ENCODE assay signal across 32 mouse cellular contexts in genomic region chr12:35025916-35026432, GRCm38 (mm10). TPM values are rescaled to one million over a fixed set of nuclear protein-coding genes. Genes with fewer than 3 reads are reported as not detected.
DNase-seq lines count a peak whose midpoint lies in the region; ATAC-seq and TF ChIP-seq lines count a peak whose summit lies in the region.
"Had no signal": no experiment of that assay in that cellular context is flagged by ENCODE, and none has a peak within 500 bp of the region (broad histone marks: within the 10 kb centered on the region; RNA-seq: fewer than 3 reads in every experiment).

No protein-coding gene starts in this region.

- H3K27ac ChIP-seq in MEL (ENCODE audit: control insufficient read depth, low read depth, low read length), result no peak overlapping the region
- peak overlapping the region; percentile 40; the same call in 1 of the 2 replicates for H3K27ac ChIP-seq in intestine, embryonic 16.5 days (ENCODE audit: low read length)
- H3K27ac ChIP-seq: embryonic facial prominence, embryonic 12.5 days; forebrain, embryonic 13.5 days; hindbrain, embryonic 10.5 days; limb, embryonic 10.5 days; liver, embryonic 15.5 days; midbrain, embryonic 12.5 days; neural tube, embryonic 12.5 days; stomach, embryonic 15.5 days had no signal

- no peaks in the 10 kb centered on the region; a peak in 1 of 4 replicates for H3K27me3 ChIP-seq in MEL (ENCODE audit: control insufficient read depth in 1 of 2, insufficient read depth in 2 of 2, low read length in 2 of 2)
- H3K27me3 ChIP-seq in intestine, embryonic 16.5 days (replicated peaks; ENCODE audit: control insufficient read depth, insufficient read depth, low read length), result no peaks in the 10 kb centered on the region
- H3K27me3 ChIP-seq: embryonic facial prominence, embryonic 12.5 days; forebrain, embryonic 13.5 days; liver, embryonic 15.5 days; midbrain, embryonic 12.5 days; neural tube, embryonic 12.5 days; stomach, embryonic 15.5 days had no signal

- TF ChIP-seq RAD21 in MEL (IDR thresholded peaks at IDR 0.05; ENCODE audit: low read depth, low read length), result no peak

- H3K9me3 ChIP-seq in MEL (replicated peaks; ENCODE audit: insufficient read depth, low read length), result no peaks in the 10 kb centered on the region
- H3K9me3 ChIP-seq in intestine, embryonic 16.5 days (ENCODE audit: control insufficient read depth, low read length), result no peaks in the 10 kb centered on the region
- H3K9me3 ChIP-seq: embryonic facial prominence, embryonic 12.5 days; forebrain, embryonic 13.5 days; hindbrain, embryonic 10.5 days; limb, embryonic 10.5 days; liver, embryonic 15.5 days; midbrain, embryonic 12.5 days; neural tube, embryonic 12.5 days; stomach, embryonic 15.5 days had no signal

- H3K79me2 ChIP-seq in MEL (ENCODE audit: control insufficient read depth, insufficient read depth, low read length, poor library complexity), result no peaks in the 10 kb centered on the region

- TF ChIP-seq CTCF in lung, adult 2 months (IDR thresholded peaks at IDR 0.05; ENCODE audit: insufficient read depth, low read length), result no peak
- no peak for TF ChIP-seq CTCF in MEL (IDR thresholded peaks at IDR 0.05 in 2 of 3, conservative IDR thresholded peaks at IDR 0.05 in 1 of 3; ENCODE audit: control insufficient read depth in 1 of 3, insufficient read depth in 1 of 3, low read depth in 2 of 3, low read length in 3 of 3, poor library complexity in 1 of 3, severe bottlenecking in 1 of 3)

- DNase-seq in lung, postnatal 25 days (ENCODE audit: low spot score), result peak; percentile 12
- DNase-seq in lung, adult 2 months, result no peak
- DNase-seq in MEL (ENCODE audit: low read depth, low spot score), result peak; percentile 58
- DNase-seq in T-cell, adult 2 months (ENCODE audit: low spot score), result no peak
- no peak for DNase-seq in thymus, postnatal 10 days (ENCODE audit: low spot score in 2 of 2)
- DNase-seq: adrenal gland, postnatal 25 days; cerebellum, adult 9-11 months; kidney, adult 11 months; kidney, postnatal 10 days; liver; right cerebral cortex, postnatal 4 days; thymus, postnatal 4 days had no signal

- ATAC-seq in intestine, embryonic 16.5 days, result peak; percentile 92
- peak; percentile 99 for ATAC-seq in monocyte, adult 5-6 weeks (replicated peaks; ENCODE audit: insufficient number of reproducible peaks, low FRiP score, low TSS enrichment, poor library complexity, severe bottlenecking)
- no peak for ATAC-seq in megakaryocyte-erythroid progenitor cell, adult 5-6 weeks (replicated peaks; ENCODE audit: low FRiP score, low TSS enrichment, poor library complexity, severe bottlenecking)
- ATAC-seq: forebrain, embryonic 13.5 days; hindbrain, embryonic 16.5 days had no signal

- peak overlapping the region; percentile 46 for H3K9ac ChIP-seq in MEL (ENCODE audit: control insufficient read depth, low read depth, low read length, poor library complexity, severe bottlenecking)
- no peak overlapping the region for H3K9ac ChIP-seq in intestine, embryonic 16.5 days (ENCODE audit: low read depth, low read length)
- H3K9ac ChIP-seq: embryonic facial prominence, embryonic 12.5 days; forebrain, embryonic 13.5 days; liver, embryonic 15.5 days; midbrain, embryonic 12.5 days; neural tube, embryonic 12.5 days; stomach, embryonic 15.5 days had no signal

- H3K4me2 ChIP-seq in intestine, embryonic 16.5 days (ENCODE audit: low read depth, low read length), result no peak overlapping the region
- H3K4me2 ChIP-seq: embryonic facial prominence, embryonic 12.5 days; forebrain, embryonic 13.5 days; heart, embryonic 11.5 days; liver, embryonic 15.5 days; midbrain, embryonic 12.5 days; neural tube, embryonic 12.5 days; stomach, embryonic 15.5 days had no signal

- WGBS in lung, adult 2 months, result 66% methylated on average over 4 of the region's 4 CpGs
- 54% methylated on average over 4 of the region's 4 CpGs for whole genome bisulfite sequencing in intestine, embryonic 16.5 days

- peaks cover 0 to 2% of the 10 kb centered on the region in 2 experiments; a peak in 2 of 4 replicates for H3K36me3 ChIP-seq in MEL (ENCODE audit: control insufficient read depth in 1 of 2, insufficient read depth in 2 of 2, low read length in 2 of 2)
- no peaks in the 10 kb centered on the region for H3K36me3 ChIP-seq in intestine, embryonic 16.5 days (ENCODE audit: control insufficient read depth, insufficient read depth, low read length)
- H3K36me3 ChIP-seq: embryonic facial prominence, embryonic 12.5 days; hindbrain, embryonic 10.5 days; limb, embryonic 10.5 days; liver, embryonic 15.5 days; midbrain, embryonic 12.5 days; neural tube, embryonic 12.5 days; stomach, embryonic 15.5 days had no signal

- H3K4me3 ChIP-seq in lung, adult 2 months (replicated peaks; ENCODE audit: extremely low read depth, low read depth, low read length), result no peak overlapping the region
- peak overlapping the region in 1 of 2 experiments; percentile 0; a peak in 1 of 4 replicates for H3K4me3 ChIP-seq in MEL (ENCODE audit: control insufficient read depth in 1 of 2, insufficient read depth in 1 of 2, low read depth in 2 of 2, low read length in 2 of 2)
- no peak overlapping the region for H3K4me3 ChIP-seq in intestine, embryonic 16.5 days (ENCODE audit: low read length)
- H3K4me3 ChIP-seq: embryonic facial prominence, embryonic 12.5 days; erythroblast, embryonic 14.5 days; forebrain, embryonic 13.5 days; hindbrain, embryonic 10.5 days; limb, embryonic 10.5 days; liver, embryonic 15.5 days; midbrain, embryonic 12.5 days; neural tube, embryonic 12.5 days; stomach, embryonic 15.5 days had no signal

- TF ChIP-seq POLR2A in lung, adult 2 months (IDR thresholded peaks at IDR 0.05; ENCODE audit: borderline replicate concordance, extremely low read depth, low read depth, low read length), result no peak
- no peak for TF ChIP-seq POLR2A in MEL (IDR thresholded peaks at IDR 0.05; ENCODE audit: control insufficient read depth in 1 of 2, insufficient read depth in 1 of 2, low read depth in 1 of 2, low read length in 2 of 2, poor library complexity in 1 of 2)

- H3K4me1 ChIP-seq in lung, adult 2 months (ENCODE audit: control insufficient read depth, insufficient read depth, low read length), result peaks cover 6% of the 10 kb centered on the region
- H3K4me1 ChIP-seq in MEL (ENCODE audit: control insufficient read depth in 1 of 2, insufficient read depth in 2 of 2, low read length in 2 of 2), result 0 out of 4 replicates have a peak, but pooled peaks cover 0 to 2% of the 10 kb centered on the region in 2 experiments
- H3K4me1 ChIP-seq in intestine, embryonic 16.5 days (ENCODE audit: control insufficient read depth, insufficient read depth, low read length), result no peaks in the 10 kb centered on the region; the same call in 1 of the 2 replicates
- H3K4me1 ChIP-seq: embryonic facial prominence, embryonic 12.5 days; forebrain, embryonic 13.5 days; hindbrain, embryonic 10.5 days; limb, embryonic 10.5 days; liver, embryonic 15.5 days; midbrain, embryonic 12.5 days; neural tube, embryonic 12.5 days; stomach, embryonic 15.5 days had no signal

- TF ChIP-seq EP300 in MEL (IDR thresholded peaks at IDR 0.05; ENCODE audit: low read depth in 1 of 2, low read length in 2 of 2), result no peak

TF ChIP-seq in MEL, 35 proteins besides CTCF, POLR2A, EP300 and RAD21:
- no peak for TF ChIP-seq BHLHE40 (IDR thresholded peaks at IDR 0.05; ENCODE audit: borderline replicate concordance, low read depth, low read length)
- TF ChIP-seq HCFC1 (IDR thresholded peaks at IDR 0.05; ENCODE audit: low read depth, low read length), result no peak
- TF ChIP-seq CHD2 (IDR thresholded peaks at IDR 0.05; ENCODE audit: low read length), result no peak
- TF ChIP-seq MEF2A (IDR thresholded peaks at IDR 0.05; ENCODE audit: extremely low read depth, insufficient replicate concordance, low read depth, low read length, poor library complexity, severe bottlenecking), result no peak
- no peak for TF ChIP-seq SMC3 (IDR thresholded peaks at IDR 0.05; ENCODE audit: low read depth, low read length)
- no peak for TF ChIP-seq ETS1 (IDR thresholded peaks at IDR 0.05; ENCODE audit: low read depth, low read length)
- TF ChIP-seq USF1 (IDR thresholded peaks at IDR 0.05; ENCODE audit: low read depth, low read length), result no peak
- no peak for TF ChIP-seq NRF1 (IDR thresholded peaks at IDR 0.05; ENCODE audit: insufficient read depth, low read depth, low read length, poor library complexity, severe bottlenecking)
TF ChIP-seq in MEL: peak in this region for 0.

RNA-seq across cellular contexts. Expression of gene Snx13, which starts 21.0 kb away (rescaled TPM):
- 6.6 and 9.4 TPM in 2 replicates for polyA plus RNA-seq in lung, adult 2 months (2012; rRNA removed)
- total RNA-seq in MEL (2012; rRNA removed), result 5.3 and 6.2 TPM in 2 replicates
- polyA plus RNA-seq in MEL (2012; ENCODE audit: insufficient read depth in 1 of 2, insufficient read length in 2 of 2, low read depth in 1 of 2, low replicate concordance in 2 of 2, missing spikeins in 1 of 2), result 1 to 10 TPM in 1 of 2 experiments, not detected in 1; 7.6 TPM
- polyA plus RNA-seq in intestine, embryonic 16.5 days (2015; fragmentation: Nextera tagmentation; extraction: Ambion mirVana), result 31.5 and 32.4 TPM in 2 replicates
- total RNA-seq in monocyte, adult 5-6 weeks (2017), result 38.4 to 57.2 TPM (median 40.9 TPM) in 3 replicates
- total RNA-seq in megakaryocyte-erythroid progenitor cell, adult 5-6 weeks (2014; fragmentation: Nextera tagmentation), result 7.3 and 13.2 TPM in 2 replicates
- 20.8 and 21.8 TPM in 2 replicates for total RNA-seq in megakaryocyte-erythroid progenitor cell, adult 5-6 weeks (2017)

RNA-seq across cellular contexts. Expression of gene Prps1l1, which starts 41.4 kb away (rescaled TPM):
- polyA plus RNA-seq in lung, adult 2 months (2012; rRNA removed), result not detected in 2 replicates
- not detected in 2 replicates for total RNA-seq in MEL (2012; rRNA removed)
- not detected for polyA plus RNA-seq in MEL (2012; ENCODE audit: insufficient read depth in 1 of 2, insufficient read length in 2 of 2, low read depth in 1 of 2, low replicate concordance in 2 of 2, missing spikeins in 1 of 2)
- not detected in 2 replicates for polyA plus RNA-seq in intestine, embryonic 16.5 days (2015; fragmentation: Nextera tagmentation; extraction: Ambion mirVana)
- not detected in 3 replicates for total RNA-seq in monocyte, adult 5-6 weeks (2017)
- not detected in 2 replicates for total RNA-seq in megakaryocyte-erythroid progenitor cell, adult 5-6 weeks (2014; fragmentation: Nextera tagmentation)
- not detected in 2 replicates for total RNA-seq in megakaryocyte-erythroid progenitor cell, adult 5-6 weeks (2017)
- total RNA-seq: adrenal gland, postnatal 25 days; gastrocnemius, adult 8-10 months; layer of hippocampus, adult 18-20 months; layer of hippocampus, postnatal 25 days had no signal
- polyA plus RNA-seq: C2C12; embryonic facial prominence, embryonic 12.5 days; erythroblast, embryonic 14.5 days; forebrain, embryonic 13.5 days; heart, embryonic 11.5 days; heart, postnatal 0 days; hindbrain, embryonic 10.5 days; hindbrain, embryonic 16.5 days; limb, embryonic 10.5 days; liver, embryonic 15.5 days; lung, embryonic 16.5 days; midbrain, embryonic 12.5 days; neural tube, embryonic 12.5 days; stomach, embryonic 15.5 days had no signal

Comparison
In these comparisons a context has a peak if more than half of its experiments do, and no peak if none do; other contexts are left out.
1. DNase-seq: peak in lung, postnatal 25 days (single experiment) and MEL (single experiment); none in lung, adult 2 months (single experiment), T-cell, adult 2 months (single experiment) and thymus, postnatal 10 days (0 of 2).